15 mouse cellular contexts compared by ENCODE assay signal in genomic region chr3:131691202-131691601, GRCm38 (mm10).
"Had no signal": no experiment of that assay in that cellular context is flagged by ENCODE, and none has a peak within 500 bp of the region (broad histone marks: within the 10 kb centered on the region; RNA-seq: fewer than 3 reads in every experiment).

No protein-coding gene starts in this region.

- H3K36me3 ChIP-seq: intestine, embryonic 15.5 days; kidney, embryonic 15.5 days; limb, embryonic 13.5 days; lung, embryonic 15.5 days had no signal

- H3K27me3 ChIP-seq: intestine, embryonic 15.5 days; kidney, embryonic 15.5 days; limb, embryonic 13.5 days; lung, embryonic 15.5 days had no signal

- H3K27ac ChIP-seq: intestine, embryonic 15.5 days; kidney, embryonic 15.5 days; limb, embryonic 13.5 days; liver, embryonic 14.5 days; lung, embryonic 15.5 days had no signal

- DNase-seq: kidney, adult 11 months; kidney, adult 8-10 months; kidney, postnatal 10 days; kidney, postnatal 36 days; left cerebral cortex, postnatal 4 days; liver, postnatal 0 days; midbrain, embryonic 14.5 days; thymus, adult 18-20 months; thymus, postnatal 36 days had no signal

- H3K9me3 ChIP-seq: intestine, embryonic 15.5 days; kidney, embryonic 15.5 days; limb, embryonic 13.5 days; lung, embryonic 15.5 days had no signal

- H3K4me2 ChIP-seq: intestine, embryonic 15.5 days; kidney, embryonic 15.5 days; limb, embryonic 13.5 days; lung, embryonic 15.5 days; midbrain, embryonic 11.5 days had no signal

- ATAC-seq: intestine, embryonic 15.5 days; liver, postnatal 0 days had no signal

- H3K9ac ChIP-seq: intestine, embryonic 15.5 days; kidney, embryonic 15.5 days; limb, embryonic 13.5 days; liver, embryonic 14.5 days; liver, postnatal 0 days; lung, embryonic 15.5 days had no signal

- H3K4me3 ChIP-seq: intestine, embryonic 15.5 days; kidney, embryonic 15.5 days; limb, embryonic 13.5 days; lung, embryonic 15.5 days had no signal

- H3K4me1 ChIP-seq: intestine, embryonic 15.5 days; kidney, embryonic 15.5 days; lung, embryonic 15.5 days had no signal
